Mouse (Mus musculus) hindbrain, embryonic 11.5 days (tissue): ENCODE results near the gene F830045P16Rik. TPM values are rescaled to one million over a fixed set of nuclear protein-coding genes. Genes with fewer than 3 reads are reported as not detected.
A peak's percentile ranks its signal among the peaks of the same experiment; 100 is the strongest.

Source experiments
- ATAC-seq: fragments of 200-750 bp; cut with Nextera tagmentation; 2 replicates; pipeline ENCODE4 v1.8.0; 2017; ENCODE audit warnings: mild to moderate bottlenecking, moderate TSS enrichment, moderate library complexity; ENCODE audit not compliant: low FRiP score
- DNase-seq: peaks from one replicate; pipeline ENCODE4 v3.0.0-alpha.2; 2015; ENCODE audit warnings: low spot score
- H3K27ac ChIP-seq: fragments of 300-500 bp; sonication (generic); 2 replicates; pipeline ENCODE4 v1.5.1; 2014; ENCODE audit warnings: mild to moderate bottlenecking, low read depth, low read length
- H3K27me3 ChIP-seq: fragments of 300-500 bp; sonication (generic); 2 replicates; pipeline ENCODE4 v1.6.1; 2014; ENCODE audit warnings: mild to moderate bottlenecking, low read length, moderate library complexity, mixed read lengths; ENCODE audit not compliant: control insufficient read depth, insufficient read depth
- H3K36me3 ChIP-seq: fragments of 300-500 bp; sonication (generic); 2 replicates; pipeline ENCODE4 v1.6.1; 2014; ENCODE audit warnings: mild to moderate bottlenecking, low read length, moderate library complexity, mixed read lengths; ENCODE audit not compliant: control insufficient read depth, insufficient read depth
- H3K4me1 ChIP-seq: fragments of 300-500 bp; sonication (generic); replicated peaks from 2 replicates; pipeline ENCODE4 v1.6.1; 2014; ENCODE audit warnings: low read length, mixed read lengths; ENCODE audit not compliant: control insufficient read depth, insufficient read depth
- H3K4me2 ChIP-seq: fragments of 300-500 bp; sonication (generic); replicated peaks from 2 replicates; pipeline ENCODE4 v1.6.1; 2014; ENCODE audit warnings: mild to moderate bottlenecking, low read depth, low read length
- H3K4me3 ChIP-seq: fragments of 300-500 bp; sonication (generic); 2 replicates; pipeline ENCODE4 v1.5.1; 2014; ENCODE audit warnings: low read depth, low read length
- H3K9ac ChIP-seq: fragments of 300-500 bp; sonication (generic); 2 replicates; pipeline ENCODE4 v1.6.1; 2014; ENCODE audit warnings: low read depth, low read length
- H3K9me3 ChIP-seq: fragments of 300-500 bp; sonication (generic); 2 replicates; pipeline ENCODE4 v1.6.1; 2016; ENCODE audit warnings: low read length; ENCODE audit not compliant: control insufficient read depth
- WGBS: fragments of 180-500 bp; shearing (Covaris S2); extraction: QIAGEN DNeasy Blood & Tissue Kit; methylation state at CpG from one replicate; pipeline ENCODE4 v1.1.7; 2014; 5-methylcytosine and 5-hydroxymethylcytosine counted together
- polyA plus RNA-seq: library from polyadenylated mRNA; unstranded; fragments of >200 nt; fragmentation: Nextera tagmentation; extraction: Ambion mirVana; gene quantifications from 2 replicates; pipeline ENCODE4 v1.2.1, GENCODE M21; 2014

F830045P16Rik gene
- polyA plus RNA-seq, 1 experiment from 2014 or later, result not detected

DNA sequence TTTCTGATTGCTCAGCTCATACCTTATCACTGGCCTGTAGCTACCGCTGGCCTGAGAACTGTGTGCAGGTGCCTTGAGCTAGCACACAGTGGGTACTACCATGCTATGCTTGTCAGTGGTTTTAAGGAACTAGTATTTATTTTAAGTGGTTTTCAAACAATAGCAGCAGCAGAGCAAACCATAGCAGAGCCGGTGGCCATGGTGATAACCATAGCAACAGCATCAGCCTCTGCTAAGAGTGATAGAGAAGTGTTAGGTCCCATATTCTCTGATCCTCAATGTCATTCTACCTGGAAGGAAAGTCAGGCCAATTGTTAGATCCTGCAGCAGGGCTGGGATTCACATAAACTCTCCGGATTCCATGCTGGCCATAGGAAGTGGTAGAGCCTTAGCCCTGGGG, 121.8 kb downstream of the F830045P16Rik start:
- 86% methylated on average over 3 of the region's 3 CpGs for WGBS
- no peak for DNase-seq
- Histone ChIP-seq H3K4me2 (no peak overlapping the region), H3K36me3 (no peaks in the 10 kb centered on the region), H3K4me3 (no peak overlapping the region), H3K4me1 (no peaks in the 10 kb centered on the region), H3K9ac (no peak overlapping the region), H3K27ac (no peak overlapping the region), H3K27me3 (no peaks in the 10 kb centered on the region), H3K9me3 (no peaks in the 10 kb centered on the region)
- ATAC-seq, result no peak

DNA sequence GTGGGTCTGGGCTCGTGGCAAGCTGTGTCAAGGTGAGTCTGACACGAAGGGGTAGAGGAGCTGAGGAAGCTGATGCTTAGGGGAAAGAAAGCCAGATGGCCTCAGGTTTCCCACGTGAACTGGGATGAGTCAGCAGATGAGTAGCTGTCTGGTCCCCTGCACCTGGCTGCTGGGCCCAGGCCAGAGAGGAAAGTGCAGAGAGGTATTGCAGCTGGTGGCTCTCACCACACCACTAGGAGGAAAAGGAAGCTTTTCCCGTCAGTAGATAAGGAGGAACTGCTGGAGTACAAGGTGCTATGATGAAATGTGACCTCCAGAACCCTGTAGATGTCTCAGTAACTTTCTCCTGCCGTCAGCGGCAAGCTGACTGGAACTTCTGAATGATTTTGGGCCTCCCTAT, 122.9 kb downstream of the F830045P16Rik start:
- Histone ChIP-seq H3K9me3 (no peaks in the 10 kb centered on the region), H3K4me2 (no peak overlapping the region), H3K4me1 (no peaks in the 10 kb centered on the region), H3K9ac (no peak overlapping the region), H3K36me3 (no peaks in the 10 kb centered on the region), H3K27me3 (no peaks in the 10 kb centered on the region), H3K4me3 (no peak overlapping the region), H3K27ac (no peak overlapping the region)
- no peak for DNase-seq
- no peak for ATAC-seq
- 68% methylated on average over 6 of the region's 6 CpGs for WGBS

DNA sequence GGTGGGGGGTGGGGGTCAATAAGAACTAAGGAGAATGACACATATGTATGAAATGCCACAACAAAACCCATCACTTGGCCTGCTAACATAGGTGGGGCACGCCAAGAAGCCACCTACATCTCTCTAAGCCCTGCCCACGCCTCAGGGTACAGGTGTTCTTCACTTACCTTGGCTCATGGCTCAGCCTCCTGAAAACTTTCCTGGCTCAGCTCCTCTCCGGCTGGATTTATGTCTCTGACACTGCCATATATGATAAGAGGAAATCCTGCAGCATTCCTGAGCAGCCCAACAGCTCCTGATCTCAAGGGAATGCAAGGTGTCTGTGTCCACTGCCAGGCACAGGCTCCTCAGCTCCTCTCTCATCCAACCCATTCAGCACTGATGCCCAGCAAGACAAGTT, 124.8 kb downstream of the F830045P16Rik start:
- no peaks in the 10 kb centered on the region for H3K4me1 ChIP-seq
- H3K27ac ChIP-seq, result no peak overlapping the region
- 83% methylated on average over 3 of the region's 3 CpGs for WGBS
- ATAC-seq, result no peak
- no peaks in the 10 kb centered on the region for H3K36me3 ChIP-seq
- no peaks in the 10 kb centered on the region for H3K9me3 ChIP-seq
- H3K9ac ChIP-seq, result no peak overlapping the region
- no peaks in the 10 kb centered on the region for H3K27me3 ChIP-seq
- DNase-seq, result no peak
- no peak overlapping the region for H3K4me3 ChIP-seq
- H3K4me2 ChIP-seq, result no peak overlapping the region

DNA sequence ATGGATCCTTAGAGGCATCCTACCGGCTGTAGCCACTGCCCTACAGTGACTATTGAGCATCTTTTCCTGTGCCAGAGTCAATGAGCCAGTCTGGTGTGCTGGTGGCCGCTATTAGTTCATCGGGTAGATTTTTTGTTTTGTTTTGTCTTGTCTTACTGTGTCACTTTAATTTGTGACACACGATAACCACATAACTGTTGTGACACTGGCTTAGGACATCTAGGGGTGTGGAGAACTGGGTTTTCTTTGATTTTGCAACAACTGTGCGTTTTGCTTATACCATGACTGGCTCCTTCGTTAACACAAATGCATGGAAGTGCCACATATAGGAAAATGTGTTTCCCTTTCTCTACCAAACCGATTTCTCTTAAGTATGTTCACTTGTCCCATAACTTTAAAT, 126.1 kb downstream of the F830045P16Rik start:
- Histone ChIP-seq H3K9me3 (no peaks in the 10 kb centered on the region), H3K9ac (no peak overlapping the region), H3K4me1 (no peaks in the 10 kb centered on the region), H3K4me3 (no peak overlapping the region), H3K36me3 (no peaks in the 10 kb centered on the region), H3K27me3 (no peaks in the 10 kb centered on the region), H3K27ac (no peak overlapping the region), H3K4me2 (no peak overlapping the region)
- ATAC-seq (no peak), DNase-seq (no peak)
- 90% methylated on average over 7 of the region's 7 CpGs for WGBS

DNA sequence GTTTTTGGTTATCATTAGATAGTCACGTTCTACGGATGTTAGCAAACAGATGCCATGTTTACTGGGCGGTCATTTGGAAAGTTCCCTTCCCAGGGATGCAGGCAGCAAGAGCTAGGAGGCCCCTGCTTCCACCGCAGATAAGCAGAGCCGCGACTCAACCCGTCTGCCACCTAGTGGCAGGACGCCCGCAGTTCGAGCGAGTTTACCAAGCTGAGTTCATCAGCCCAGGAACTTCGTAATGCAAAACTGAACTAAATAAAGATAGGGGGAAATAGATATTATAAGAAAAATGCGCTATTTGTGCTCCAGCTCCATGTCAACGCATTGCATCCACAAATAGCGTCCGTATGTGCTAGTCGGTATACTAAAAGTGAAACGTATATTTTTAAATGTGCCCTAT, 127.9 kb downstream of the F830045P16Rik start:
- H3K4me1 ChIP-seq, result no peaks in the 10 kb centered on the region
- H3K4me2 ChIP-seq, result no peak overlapping the region
- 24% methylated on average over 18 of the region's 18 CpGs for WGBS
- H3K9me3 ChIP-seq, result no peaks in the 10 kb centered on the region
- H3K27me3 ChIP-seq, result no peaks in the 10 kb centered on the region
- no peak overlapping the region for H3K9ac ChIP-seq
- H3K36me3 ChIP-seq, result no peaks in the 10 kb centered on the region
- DNase-seq (peak; percentile 81), ATAC-seq (no peak)
- no peak overlapping the region for H3K27ac ChIP-seq
- no peak overlapping the region for H3K4me3 ChIP-seq

Other genes starting within 250 kb of the F830045P16Rik start
- 65.9 and 77.5 TPM in 2 replicates for gene Ckap2l, start 239.4 kb downstream of the F830045P16Rik start, polyA plus RNA-seq
- gene Il1a, start 226.6 kb downstream of the F830045P16Rik start, polyA plus RNA-seq, result 0.17 and 0.22 TPM in 2 replicates
- gene Il1b, start 165.5 kb downstream of the F830045P16Rik start, polyA plus RNA-seq, result 0.32 TPM in 1 of 2 replicates, not detected in the other
- gene Sirpa, start 56.2 kb upstream of the F830045P16Rik start, polyA plus RNA-seq, result 17.2 and 18.4 TPM in 2 replicates
- 1.5 and 1.9 TPM in 2 replicates for gene Pdyn, start 163.2 kb upstream of the F830045P16Rik start, polyA plus RNA-seq